Mouse (Mus musculus) adrenal gland, postnatal 14 days (tissue): ENCODE data around the gene Was. TPM values are rescaled to one million over a fixed set of nuclear protein-coding genes. Genes with fewer than 3 reads are reported as not detected.
"Not testable (repeated sequence)": the region's sequence is repeated elsewhere in the genome, so short reads cannot be mapped to it uniquely, and the experiment has no call there.

Experiments
- DNase-seq: peaks from one replicate; pipeline ENCODE4 v3.0.0; 2021; ENCODE audit warnings: mixed read lengths
- long read RNA-seq, 2 experiments: library from polyadenylated mRNA; stranded (forward); transcript quantifications; one replicate each; pipeline ENCODE4 v2.0.0; 2021
- total RNA-seq: library from RNA; stranded (reverse); gene quantifications from 2 replicates; pipeline ENCODE4 v1.2.3, GENCODE M21; 2021

Was gene
- total RNA-seq: 1.9 and 6.8 TPM in 2 replicates
- long read RNA-seq, experiment 1, partial matches to known transcripts: 1 of 1 reads
- long read RNA-seq, experiment 1, other reads (novel, unspliced or antisense): 0 of 1 reads
- long read RNA-seq, experiment 2, partial matches to known transcripts: 1 of 1 reads
- long read RNA-seq, experiment 2, other reads (novel, unspliced or antisense): 0 of 1 reads

GRCm38 (mm10) chrX:8090346-8090953 is at the start of gene Was:
Gene Was, minus strand, starts transcription at chrX:8090498.
- DNase-seq: peak; percentile 8

GRCm38 (mm10) chrX:8139480-8139879 is 49.2 kb upstream of the Was start:
- DNase-seq: no peak

- no peak for DNase-seq
Observed at GRCm38 (mm10) chrX:8135886-8136285, 45.6 kb upstream of the Was start.

GRCm38 (mm10) chrX:8132017-8132976 is 42.0 kb upstream of the Was start, which contains the start of gene Wdr13:
Gene Wdr13, minus strand, starts transcription at chrX:8132892.
- DNase-seq: peak; percentile 92

GRCm38 (mm10) chrX:8131393-8131792 is 41.1 kb upstream of the Was start:
- no peak for DNase-seq

- no peak for DNase-seq
Observed at GRCm38 (mm10) chrX:8125235-8125634, 34.9 kb upstream of the Was start.

GRCm38 (mm10) chrX:8123821-8124470 is 33.6 kb upstream of the Was start:
- no peak for DNase-seq

- DNase-seq: no peak
Observed at GRCm38 (mm10) chrX:8117264-8117663, 27.0 kb upstream of the Was start.

- DNase-seq: no peak
Observed at GRCm38 (mm10) chrX:8115275-8115674, 25.0 kb upstream of the Was start.

- DNase-seq: no peak
Observed at GRCm38 (mm10) chrX:8105019-8105418, 14.7 kb upstream of the Was start.

- DNase-seq: peak; percentile 14
Observed at GRCm38 (mm10) chrX:8102213-8102668, 11.9 kb upstream of the Was start.

GRCm38 (mm10) chrX:8101017-8101416 is 10.7 kb upstream of the Was start:
- peak; percentile 24 for DNase-seq

GRCm38 (mm10) chrX:8099435-8099834 is 9.1 kb upstream of the Was start:
- no peak for DNase-seq

GRCm38 (mm10) chrX:8096787-8097242 is 6.5 kb upstream of the Was start:
- peak; percentile 95 for DNase-seq

GRCm38 (mm10) chrX:8096068-8096786 is 5.9 kb upstream of the Was start:
- DNase-seq: peak; percentile 92

- DNase-seq: no peak
Observed at GRCm38 (mm10) chrX:8095546-8095945, 5.2 kb upstream of the Was start.

GRCm38 (mm10) chrX:8090954-8091347 is 653 bp upstream of the Was start:
- DNase-seq: not testable (repeated sequence)

GRCm38 (mm10) chrX:8089746-8090145 is 552 bp downstream of the Was start:
- no peak for DNase-seq

- no peak for DNase-seq
Observed at GRCm38 (mm10) chrX:8085611-8086010, 4.7 kb downstream of the Was start.

GRCm38 (mm10) chrX:8084771-8085259 is 5.5 kb downstream of the Was start:
- no peak for DNase-seq

GRCm38 (mm10) chrX:8075104-8075503 is 15.2 kb downstream of the Was start:
- no peak for DNase-seq
